Mouse (Mus musculus) hematopoietic multipotent progenitor cell, adult 10-12 weeks (in vitro differentiated cells): ENCODE data around the gene Ankrd6. TPM values are rescaled to one million over a fixed set of nuclear protein-coding genes. Genes with fewer than 3 reads are reported as not detected.

ENCODE experiments used
- polyA plus RNA-seq: library from polyadenylated mRNA; stranded (reverse); fragments of >175 nt; gene quantifications from 2 replicates; pipeline ENCODE4 v1.2.3, GENCODE M21; 2012; ENCODE audit warnings: low replicate concordance

Ankrd6 gene
- polyA plus RNA-seq: 0.30 and 0.42 TPM in 2 replicates

GRCm38 (mm10) chr4:32950356-32951034 is at the start of gene Ankrd6:
Ankrd6 (minus strand) TSS chr4:32950841.

DNA sequence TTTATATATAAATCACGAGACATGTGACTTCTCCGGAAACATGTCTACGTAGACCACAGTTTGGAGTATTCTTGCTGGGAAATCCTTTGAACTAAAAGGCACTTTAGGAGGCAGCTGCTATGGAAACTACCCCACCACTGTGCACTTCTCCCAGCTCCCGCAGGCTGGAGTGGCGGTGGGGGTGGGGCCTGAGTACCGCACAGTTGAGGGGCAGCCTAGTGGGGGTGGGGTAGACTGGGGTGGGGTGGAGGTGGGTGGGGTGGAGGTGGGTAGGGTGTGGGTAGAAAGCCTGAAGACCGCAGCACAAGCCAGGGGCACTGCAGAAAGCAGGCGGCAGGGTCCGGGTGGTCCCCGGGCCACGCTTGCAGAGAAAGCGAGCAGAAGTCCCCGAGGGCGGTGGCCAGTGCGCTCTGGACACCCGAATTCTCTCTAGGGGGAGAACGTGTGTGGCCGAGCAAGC is 32.1 kb upstream of the Ankrd6 start, which contains the start of gene Rragd:
Rragd (plus strand) TSS at position 322 of the 460 bp plus-strand sequence.

GRCm38 (mm10) chr4:32799966-32800576 is 150.6 kb downstream of the Ankrd6 start, which contains the start of gene Lyrm2:
Lyrm2 (plus strand) TSS chr4:32800253.

Other genes with a start within 250 kb of the Ankrd6 start
- 3.4 and 3.6 TPM in 2 replicates for gene Lyrm2, start 150.6 kb downstream of the Ankrd6 start, polyA plus RNA-seq
- gene Rragd, start 32.2 kb upstream of the Ankrd6 start, polyA plus RNA-seq: 0.58 TPM in 2 replicates
- gene Ube2j1, start 80.6 kb upstream of the Ankrd6 start, polyA plus RNA-seq: 28.2 and 44.4 TPM in 2 replicates
- 0.20 and 1.8 TPM in 2 replicates for gene Gabrr2, start 112.2 kb upstream of the Ankrd6 start, polyA plus RNA-seq
- 0.04 TPM in 1 of 2 replicates, not detected in the other for gene Gabrr1, start 181.7 kb upstream of the Ankrd6 start, polyA plus RNA-seq
- gene Pm20d2, start 238.9 kb upstream of the Ankrd6 start, polyA plus RNA-seq: 0.39 TPM in 1 of 2 replicates, not detected in the other